Mouse (Mus musculus) MEL (cell line): ENCODE measurements around the gene Tmem132b. TPM values are rescaled to one million over a fixed set of nuclear protein-coding genes. Genes with fewer than 3 reads are reported as not detected.

Source experiments
- DNase-seq: peaks from one replicate; pipeline ENCODE4 v3.0.0; 2011; ENCODE audit warnings: low read depth, low spot score
- H3K27ac ChIP-seq: 2 replicates; pipeline ENCODE4 v1.5.1; 2012; ENCODE audit warnings: low read depth, mild to moderate bottlenecking, control low read depth, low read length, moderate library complexity; ENCODE audit not compliant: control insufficient read depth
- H3K27me3 ChIP-seq, 2 experiments: fragments of 150-350 bp in 1 of 2; sonication (generic) in 1 of 2; 2 replicates each; pipeline ENCODE4 v1.6.1; 2012; ENCODE audit warnings: low read length in 2 of 2, mild to moderate bottlenecking in 2 of 2, improper control_type of control experiment in 1 of 2, moderate library complexity in 1 of 2; ENCODE audit not compliant: insufficient read depth in 2 of 2, control insufficient read depth in 1 of 2
- H3K36me3 ChIP-seq, 2 experiments: 2 replicates each; pipeline ENCODE4 v1.6.1; 2012 to 2014; ENCODE audit warnings: low read length in 2 of 2, improper control_type of control experiment in 1 of 2, inconsistent platforms in 1 of 2, mild to moderate bottlenecking in 1 of 2; ENCODE audit not compliant: insufficient read depth in 2 of 2, control insufficient read depth in 1 of 2
- H3K4me1 ChIP-seq, 2 experiments: fragments of 150-350 bp in 1 of 2; sonication (generic) in 1 of 2; 2 replicates each; pipeline ENCODE4 v1.6.1; 2012; ENCODE audit warnings: low read length in 2 of 2, improper control_type of control experiment in 1 of 2, mild to moderate bottlenecking in 1 of 2; ENCODE audit not compliant: insufficient read depth in 2 of 2, control insufficient read depth in 1 of 2
- H3K4me3 ChIP-seq, 2 experiments: fragments of 150-350 bp in 1 of 2; sonication (generic) in 1 of 2; 2 replicates each; pipeline ENCODE4 v1.5.1; 2012; ENCODE audit warnings: low read depth in 2 of 2, low read length in 2 of 2, mild to moderate bottlenecking in 2 of 2, moderate library complexity in 2 of 2, control low read depth in 1 of 2, improper control_type of control experiment in 1 of 2; ENCODE audit not compliant: control insufficient read depth in 1 of 2, insufficient read depth in 1 of 2
- H3K79me2 ChIP-seq: 2 replicates; pipeline ENCODE4 v1.6.1; 2012; ENCODE audit warnings: mild to moderate bottlenecking, low read length, moderate library complexity; ENCODE audit not compliant: control insufficient read depth, poor library complexity, insufficient read depth
- H3K9ac ChIP-seq: 2 replicates; pipeline ENCODE4 v1.6.1; 2012; ENCODE audit warnings: low read depth, mild to moderate bottlenecking, control low read depth, low read length, moderate library complexity; ENCODE audit not compliant: control insufficient read depth, poor library complexity, severe bottlenecking
- H3K9me3 ChIP-seq: fragments of 150-350 bp; sonication (generic); replicated peaks from 2 replicates; pipeline ENCODE4 v1.6.1; 2012; ENCODE audit warnings: mild to moderate bottlenecking, low read length, improper control_type of control experiment, moderate library complexity; ENCODE audit not compliant: insufficient read depth
- CHD1 ChIP-seq: IDR thresholded peaks from 2 replicates; pipeline ENCODE4 v1.6.1; 2012; ENCODE audit warnings: low read depth, mild to moderate bottlenecking, inconsistent platforms, low read length, improper control_type of control experiment
- CTCF ChIP-seq, 3 experiments: IDR thresholded peaks in 2 of 3; conservative IDR thresholded peaks in 1 of 3; 2 replicates each; pipeline ENCODE4 v1.5.1; 2011 to 2012; ENCODE audit warnings: low read length in 3 of 3, low read depth in 2 of 3, mild to moderate bottlenecking in 2 of 3, improper control_type of control experiment in 1 of 3, inconsistent platforms in 1 of 3, mixed read lengths in 1 of 3, moderate library complexity in 1 of 3; ENCODE audit not compliant: control insufficient read depth in 1 of 3, insufficient read depth in 1 of 3, poor library complexity in 1 of 3, severe bottlenecking in 1 of 3
- ELF1 ChIP-seq: IDR thresholded peaks from 2 replicates; pipeline ENCODE4 v1.6.1; 2014; ENCODE audit warnings: low read depth, mild to moderate bottlenecking, inconsistent platforms, low read length, improper control_type of control experiment, moderate library complexity
- EP300 ChIP-seq, 2 experiments: IDR thresholded peaks; 2 replicates each; pipeline ENCODE4 v1.6.1; 2011; ENCODE audit warnings: improper control_type of control experiment in 2 of 2, low read length in 2 of 2, low read depth in 1 of 2, mild to moderate bottlenecking in 1 of 2
- ETS1 ChIP-seq: IDR thresholded peaks from 2 replicates; pipeline ENCODE4 v1.6.1; 2012; ENCODE audit warnings: low read depth, mild to moderate bottlenecking, inconsistent platforms, low read length, improper control_type of control experiment, moderate library complexity
- KAT2A ChIP-seq: conservative IDR thresholded peaks from 2 replicates; pipeline ENCODE4 v1.6.1; 2012; ENCODE audit warnings: low read depth, low read length, improper control_type of control experiment, inconsistent platforms
- MAFK ChIP-seq: IDR thresholded peaks from 2 replicates; pipeline ENCODE4 v1.6.1; 2011; ENCODE audit warnings: low read depth, mild to moderate bottlenecking, low read length, improper control_type of control experiment, borderline replicate concordance
- MXI1 ChIP-seq: IDR thresholded peaks from 2 replicates; pipeline ENCODE4 v1.6.1; 2011; ENCODE audit warnings: mild to moderate bottlenecking, low read depth, low read length, improper control_type of control experiment
- NELFE ChIP-seq: IDR thresholded peaks from 2 replicates; pipeline ENCODE4 v1.6.1; 2011; ENCODE audit warnings: low read depth, low read length, improper control_type of control experiment
- RCOR1 ChIP-seq: IDR thresholded peaks from 2 replicates; pipeline ENCODE4 v1.6.1; 2012; ENCODE audit warnings: low read depth, mild to moderate bottlenecking, inconsistent platforms, low read length, improper control_type of control experiment
- TAL1 ChIP-seq: IDR thresholded peaks from 2 replicates; pipeline ENCODE4 v1.6.1; 2012; ENCODE audit warnings: mild to moderate bottlenecking, inconsistent platforms, low read length, moderate library complexity, mixed read lengths
- TCF12 ChIP-seq: IDR thresholded peaks from 2 replicates; pipeline ENCODE4 v1.6.1; 2014; ENCODE audit warnings: low read depth, mild to moderate bottlenecking, inconsistent platforms, low read length, improper control_type of control experiment, moderate library complexity
- UBTF ChIP-seq: IDR thresholded peaks from 2 replicates; pipeline ENCODE4 v1.6.1; 2012; ENCODE audit warnings: low read depth, mild to moderate bottlenecking, inconsistent platforms, low read length, improper control_type of control experiment, moderate library complexity, borderline replicate concordance; ENCODE audit not compliant: insufficient read depth
- USF1 ChIP-seq: IDR thresholded peaks from 2 replicates; pipeline ENCODE4 v1.6.1; 2014; ENCODE audit warnings: low read depth, mild to moderate bottlenecking, inconsistent platforms, low read length, improper control_type of control experiment, moderate library complexity
- ZMIZ1 ChIP-seq: IDR thresholded peaks from 2 replicates; pipeline ENCODE4 v1.6.1; 2012; ENCODE audit warnings: low read depth, mild to moderate bottlenecking, inconsistent platforms, low read length, improper control_type of control experiment, moderate library complexity
- ZNF384 ChIP-seq: IDR thresholded peaks from 2 replicates; pipeline ENCODE4 v1.6.1; 2012; ENCODE audit warnings: low read depth, mild to moderate bottlenecking, inconsistent platforms, low read length, improper control_type of control experiment
- polyA plus RNA-seq, 2 experiments: library from polyadenylated mRNA; stranded (reverse) in 1 of 2; unstranded in 1 of 2; fragments of >175 nt in 1 of 2; fragments of >200 nt in 1 of 2; gene quantifications; 2 replicates each; pipeline versions ENCODE4 v1.2.1 to v1.2.4; 2012; ENCODE audit warnings: low replicate concordance in 2 of 2, low read depth in 1 of 2; ENCODE audit not compliant: insufficient read length in 2 of 2, insufficient read depth in 1 of 2, missing spikeins in 1 of 2
- total RNA-seq: library from RNA; depleted of rRNA; stranded (reverse); fragments of 300-350 nt; gene quantifications from 2 replicates; pipeline ENCODE4 v1.2.3, GENCODE M21; 2012

Tmem132b gene
- total and polyA plus RNA-seq, 3 experiments = not detected

DNA sequence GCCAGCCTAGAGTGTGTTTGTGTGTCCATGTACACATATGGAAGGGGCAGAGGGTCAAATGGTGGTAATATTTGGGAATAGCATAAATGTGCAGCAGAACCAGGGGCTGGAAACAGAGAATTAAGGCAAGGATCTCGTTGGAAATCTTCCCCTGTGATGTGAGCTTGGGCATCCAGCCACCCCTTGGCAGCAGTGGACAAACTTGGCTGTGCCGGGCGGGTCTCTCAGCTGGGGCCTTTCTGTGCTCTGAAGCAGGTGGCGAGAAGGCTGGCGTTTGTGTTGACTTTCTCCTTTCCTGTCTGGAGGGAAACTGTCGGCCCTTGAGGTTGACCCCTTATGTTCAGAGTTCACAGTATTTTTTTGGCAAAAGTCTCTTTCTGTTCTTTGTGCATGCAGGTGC lies 235.4 kb downstream of the Tmem132b start:
- H3K9me3 ChIP-seq = no peaks in the 10 kb centered on the region
- DNase-seq = no peak
- no peaks in the 10 kb centered on the region for H3K36me3 ChIP-seq
- no peak for TF ChIP-seq USF1
- TF ChIP-seq CHD1 = no peak
- no peak for TF ChIP-seq EP300 (IDR thresholded peaks at IDR 0.05; ENCODE audit: low read depth in 1 of 2, low read length in 2 of 2)
- TF ChIP-seq MAFK = no peak
- no peak for TF ChIP-seq TCF12
- TF ChIP-seq ZNF384 = no peak
- no peak for TF ChIP-seq CTCF (IDR thresholded peaks at IDR 0.05 in 2 of 3, conservative IDR thresholded peaks at IDR 0.05 in 1 of 3; ENCODE audit: control insufficient read depth in 1 of 3, insufficient read depth in 1 of 3, low read depth in 2 of 3, low read length in 3 of 3, poor library complexity in 1 of 3, severe bottlenecking in 1 of 3)
- TF ChIP-seq TAL1 = no peak
- no peak for TF ChIP-seq UBTF
- no peak for TF ChIP-seq KAT2A
- TF ChIP-seq NELFE = no peak
- no peak for TF ChIP-seq MXI1
- TF ChIP-seq ETS1 = no peak
- TF ChIP-seq ZMIZ1 = no peak
- TF ChIP-seq ELF1 = no peak
- TF ChIP-seq, all 39 proteins: peak for 0
- Histone ChIP-seq H3K4me3 (no peak overlapping the region), H3K27ac (no peak overlapping the region), H3K4me1 (no peaks in the 10 kb centered on the region), H3K27me3 (no peaks in the 10 kb centered on the region), H3K79me2 (no peaks in the 10 kb centered on the region), H3K9ac (no peak overlapping the region)

DNA sequence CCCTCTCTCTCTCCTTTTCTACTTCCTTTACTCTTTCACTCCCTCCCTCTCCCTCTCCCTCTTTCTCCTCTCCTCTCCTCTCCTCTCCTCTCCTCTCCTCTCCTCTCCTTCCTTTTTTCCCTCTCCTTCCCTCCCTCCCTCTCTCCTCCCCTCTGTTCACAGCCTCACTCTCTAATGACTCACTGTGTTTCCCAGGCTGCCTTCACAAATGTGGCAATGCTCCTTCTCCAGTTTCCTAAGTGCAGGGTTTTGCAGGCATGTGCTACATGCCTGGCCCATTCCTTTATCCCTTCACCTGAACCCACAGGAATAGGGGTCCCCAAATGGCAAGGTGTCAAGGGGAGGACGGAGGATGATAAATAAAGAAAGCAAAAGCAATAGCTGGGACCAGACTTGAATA lies 236.4 kb downstream of the Tmem132b start:
- H3K27ac ChIP-seq = no peak overlapping the region
- H3K36me3 ChIP-seq = no peaks in the 10 kb centered on the region

DNA sequence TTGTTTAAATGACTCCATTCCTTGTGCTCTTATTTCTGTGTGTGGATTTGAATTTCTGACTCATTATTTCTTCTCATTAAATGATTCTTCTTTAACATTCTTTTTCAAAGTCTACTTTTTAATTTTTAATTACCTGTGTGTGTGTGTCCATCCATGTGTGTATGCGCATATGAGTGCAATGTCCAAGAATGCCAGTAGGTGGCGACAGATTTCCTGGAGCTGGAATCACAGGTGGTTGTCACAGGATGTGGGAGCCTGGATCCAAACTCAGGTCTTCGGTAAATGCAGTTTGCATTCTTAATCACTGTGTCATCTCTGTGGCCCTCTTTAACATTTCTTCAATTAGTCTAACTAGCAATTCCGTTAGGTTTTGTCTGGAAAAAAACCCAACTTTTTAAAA lies 240.7 kb downstream of the Tmem132b start:
- H3K27me3 ChIP-seq = no peaks in the 10 kb centered on the region
- H3K9ac ChIP-seq = no peak overlapping the region
- TF ChIP-seq ZMIZ1 = no peak
- peak; percentile 23 to 32 (median 23); a peak in 4 of 6 replicates for TF ChIP-seq CTCF (IDR thresholded peaks at IDR 0.05 in 2 of 3, conservative IDR thresholded peaks at IDR 0.05 in 1 of 3; ENCODE audit: control insufficient read depth in 1 of 3, insufficient read depth in 1 of 3, low read depth in 2 of 3, low read length in 3 of 3, poor library complexity in 1 of 3, severe bottlenecking in 1 of 3)
- no peaks in the 10 kb centered on the region for H3K79me2 ChIP-seq
- peak; percentile 6 for DNase-seq
- H3K4me1 ChIP-seq = no peaks in the 10 kb centered on the region
- no peaks in the 10 kb centered on the region for H3K9me3 ChIP-seq
- no peaks in the 10 kb centered on the region for H3K36me3 ChIP-seq
- H3K4me3 ChIP-seq = no peak overlapping the region
- no peak overlapping the region for H3K27ac ChIP-seq

More for the DNA sequence above, 236.4 kb downstream of the Tmem132b start:
- Histone ChIP-seq H3K79me2 (no peaks in the 10 kb centered on the region), H3K9me3 (no peaks in the 10 kb centered on the region), H3K4me1 (no peaks in the 10 kb centered on the region), H3K27me3 (no peaks in the 10 kb centered on the region), H3K4me3 (no peak overlapping the region), H3K9ac (no peak overlapping the region)
- TF ChIP-seq RCOR1 (no peak), CHD1 (no peak)
- DNase-seq = no peak
